Mouse (Mus musculus): Measurements from ENCODE around the gene Bard1. TPM values are rescaled to one million over a fixed set of nuclear protein-coding genes. Genes with fewer than 3 reads are reported as not detected.

Gene Bard1
- polyA plus RNA-seq, 1 experiment = 0.38 TPM

- Histone ChIP-seq H3K27ac (ENCODE audit: insufficient read depth, low read length) (no peak overlapping the region), H3K4me3 (replicated peaks; ENCODE audit: insufficient read depth, low read depth, low read length) (no peak overlapping the region), H3K4me1 (ENCODE audit: control insufficient read depth, insufficient read depth, low read length) (no peaks in the 10 kb centered on the region), H3K27me3 (ENCODE audit: control insufficient read depth, insufficient read depth, low read length) (no peaks in the 10 kb centered on the region)
- WGBS = 83% methylated on average over 3 of the region's 3 CpGs
- no peak for DNase-seq
- TF ChIP-seq CTCF (IDR thresholded peaks at IDR 0.05; ENCODE audit: borderline replicate concordance, insufficient read depth, low read depth, low read length) (no peak), POLR2A (IDR thresholded peaks at IDR 0.05; ENCODE audit: borderline replicate concordance, insufficient read depth, low read length) (no peak)
Observed at GRCm38 (mm10) chr1:71043951-71044350, 59.0 kb downstream of the Bard1 start.

- TF ChIP-seq CTCF (IDR thresholded peaks at IDR 0.05; ENCODE audit: borderline replicate concordance, insufficient read depth, low read depth, low read length) (no peak), POLR2A (IDR thresholded peaks at IDR 0.05; ENCODE audit: borderline replicate concordance, insufficient read depth, low read length) (no peak)
- Histone ChIP-seq H3K27me3 (ENCODE audit: control insufficient read depth, insufficient read depth, low read length) (no peaks in the 10 kb centered on the region), H3K4me3 (replicated peaks; ENCODE audit: insufficient read depth, low read depth, low read length) (no peak overlapping the region), H3K4me1 (ENCODE audit: control insufficient read depth, insufficient read depth, low read length) (no peaks in the 10 kb centered on the region), H3K27ac (ENCODE audit: insufficient read depth, low read length) (no peak overlapping the region)
- 55% methylated on average over 7 of the region's 7 CpGs for WGBS
- no peak for DNase-seq
Observed at GRCm38 (mm10) chr1:71036999-71037398, 65.9 kb downstream of the Bard1 start.

GRCm38 (mm10) chr1:71035565-71035964, 67.4 kb downstream of the Bard1 start:
- no peak for DNase-seq
- 78% methylated on average over 1 of the region's 1 CpGs for WGBS
- no peaks in the 10 kb centered on the region for H3K4me1 ChIP-seq (ENCODE audit: control insufficient read depth, insufficient read depth, low read length)
- H3K27me3 ChIP-seq (ENCODE audit: control insufficient read depth, insufficient read depth, low read length) = no peaks in the 10 kb centered on the region
- H3K27ac ChIP-seq (ENCODE audit: insufficient read depth, low read length) = no peak overlapping the region
- TF ChIP-seq POLR2A (IDR thresholded peaks at IDR 0.05; ENCODE audit: borderline replicate concordance, insufficient read depth, low read length) = no peak
- no peak for TF ChIP-seq CTCF (IDR thresholded peaks at IDR 0.05; ENCODE audit: borderline replicate concordance, insufficient read depth, low read depth, low read length)
- H3K4me3 ChIP-seq (replicated peaks; ENCODE audit: insufficient read depth, low read depth, low read length) = no peak overlapping the region

- no peak overlapping the region for H3K4me3 ChIP-seq (replicated peaks; ENCODE audit: insufficient read depth, low read depth, low read length)
- 96% methylated on average over 5 of the region's 5 CpGs for WGBS
- TF ChIP-seq POLR2A (IDR thresholded peaks at IDR 0.05; ENCODE audit: borderline replicate concordance, insufficient read depth, low read length) (no peak), CTCF (IDR thresholded peaks at IDR 0.05; ENCODE audit: borderline replicate concordance, insufficient read depth, low read depth, low read length) (no peak)
- no peaks in the 10 kb centered on the region for H3K27me3 ChIP-seq (ENCODE audit: control insufficient read depth, insufficient read depth, low read length)
- H3K27ac ChIP-seq (ENCODE audit: insufficient read depth, low read length) = no peak overlapping the region
- no peak for DNase-seq
- no peaks in the 10 kb centered on the region for H3K4me1 ChIP-seq (ENCODE audit: control insufficient read depth, insufficient read depth, low read length)
Observed at GRCm38 (mm10) chr1:71022766-71023165, 80.2 kb downstream of the Bard1 start.

- no peak for TF ChIP-seq POLR2A (IDR thresholded peaks at IDR 0.05; ENCODE audit: borderline replicate concordance, insufficient read depth, low read length)
- no peak for TF ChIP-seq CTCF (IDR thresholded peaks at IDR 0.05; ENCODE audit: borderline replicate concordance, insufficient read depth, low read depth, low read length)
- Histone ChIP-seq H3K27ac (ENCODE audit: insufficient read depth, low read length) (no peak overlapping the region), H3K27me3 (ENCODE audit: control insufficient read depth, insufficient read depth, low read length) (no peaks in the 10 kb centered on the region), H3K4me3 (replicated peaks; ENCODE audit: insufficient read depth, low read depth, low read length) (no peak overlapping the region), H3K4me1 (ENCODE audit: control insufficient read depth, insufficient read depth, low read length) (no peaks in the 10 kb centered on the region)
- DNase-seq = no peak
Observed at GRCm38 (mm10) chr1:71014345-71014744, 88.6 kb downstream of the Bard1 start.

- Histone ChIP-seq H3K4me1 (ENCODE audit: control insufficient read depth, insufficient read depth, low read length) (no peaks in the 10 kb centered on the region), H3K27ac (ENCODE audit: insufficient read depth, low read length) (no peak overlapping the region), H3K4me3 (replicated peaks; ENCODE audit: insufficient read depth, low read depth, low read length) (no peak overlapping the region), H3K27me3 (ENCODE audit: control insufficient read depth, insufficient read depth, low read length) (no peaks in the 10 kb centered on the region)
- WGBS = 93% methylated on average over 6 of the region's 6 CpGs
- TF ChIP-seq POLR2A (IDR thresholded peaks at IDR 0.05; ENCODE audit: borderline replicate concordance, insufficient read depth, low read length) = no peak
- TF ChIP-seq CTCF (IDR thresholded peaks at IDR 0.05; ENCODE audit: borderline replicate concordance, insufficient read depth, low read depth, low read length) = no peak
- no peak for DNase-seq
Observed at GRCm38 (mm10) chr1:71005998-71006397, 96.9 kb downstream of the Bard1 start.

GRCm38 (mm10) chr1:71004177-71004576, 98.8 kb downstream of the Bard1 start:
- 43% methylated on average over 1 of the region's 1 CpGs for WGBS
- no peak for TF ChIP-seq CTCF (IDR thresholded peaks at IDR 0.05; ENCODE audit: borderline replicate concordance, insufficient read depth, low read depth, low read length)
- no peak for TF ChIP-seq POLR2A (IDR thresholded peaks at IDR 0.05; ENCODE audit: borderline replicate concordance, insufficient read depth, low read length)
- no peak overlapping the region for H3K27ac ChIP-seq (ENCODE audit: insufficient read depth, low read length)
- no peak for DNase-seq
- H3K4me1 ChIP-seq (ENCODE audit: control insufficient read depth, insufficient read depth, low read length) = no peaks in the 10 kb centered on the region
- no peak overlapping the region for H3K4me3 ChIP-seq (replicated peaks; ENCODE audit: insufficient read depth, low read depth, low read length)
- H3K27me3 ChIP-seq (ENCODE audit: control insufficient read depth, insufficient read depth, low read length) = no peaks in the 10 kb centered on the region

GRCm38 (mm10) chr1:71003741-71004140, 99.2 kb downstream of the Bard1 start:
- Histone ChIP-seq H3K4me1 (ENCODE audit: control insufficient read depth, insufficient read depth, low read length) (no peaks in the 10 kb centered on the region), H3K27me3 (ENCODE audit: control insufficient read depth, insufficient read depth, low read length) (no peaks in the 10 kb centered on the region), H3K4me3 (replicated peaks; ENCODE audit: insufficient read depth, low read depth, low read length) (no peak overlapping the region), H3K27ac (ENCODE audit: insufficient read depth, low read length) (no peak overlapping the region)
- 93% methylated on average over 1 of the region's 1 CpGs for WGBS
- no peak for DNase-seq
- TF ChIP-seq CTCF (IDR thresholded peaks at IDR 0.05; ENCODE audit: borderline replicate concordance, insufficient read depth, low read depth, low read length) = no peak
- no peak for TF ChIP-seq POLR2A (IDR thresholded peaks at IDR 0.05; ENCODE audit: borderline replicate concordance, insufficient read depth, low read length)

All from cerebellum, adult 2 months (tissue).